Mouse (Mus musculus): ENCODE measurements around the gene Ccdc146. TPM values are rescaled to one million over a fixed set of nuclear protein-coding genes. Genes with fewer than 3 reads are reported as not detected.
"Not testable (repeated sequence)": the region's sequence is repeated elsewhere in the genome, so short reads cannot be mapped to it uniquely, and the experiment has no call there.

The Ccdc146 gene
- polyA plus RNA-seq, 1 experiment from 2014 or later: not detected

- Histone ChIP-seq H3K9me3 (no peaks in the 10 kb centered on the region), H3K4me1 (peaks cover 14% of the 10 kb centered on the region), H3K36me3 (replicated peaks) (no peaks in the 10 kb centered on the region), H3K4me3 (no peak overlapping the region), H3K27me3 (ENCODE audit: poor library complexity, severe bottlenecking) (no peaks in the 10 kb centered on the region), H3K27ac (no peak overlapping the region)
- DNase-seq (ENCODE audit: extremely low spot score, low spot score): no peak
- 87% methylated on average over 3 of the region's 3 CpGs for WGBS
These were observed 65.8 kb downstream of the Ccdc146 start for GRCm38 (mm10) chr5:21358648-21359047.

- H3K27me3 ChIP-seq (ENCODE audit: poor library complexity, severe bottlenecking): no peaks in the 10 kb centered on the region
- H3K4me3 ChIP-seq: no peak overlapping the region
- no peak for DNase-seq (ENCODE audit: extremely low spot score, low spot score)
- H3K27ac ChIP-seq: no peak overlapping the region
- H3K36me3 ChIP-seq (replicated peaks): no peaks in the 10 kb centered on the region
- H3K9me3 ChIP-seq: no peaks in the 10 kb centered on the region
- peaks cover 17% of the 10 kb centered on the region for H3K4me1 ChIP-seq
These were observed 72.8 kb downstream of the Ccdc146 start for GRCm38 (mm10) chr5:21351678-21352077.

- Histone ChIP-seq H3K9me3 (no peaks in the 10 kb centered on the region), H3K27me3 (ENCODE audit: poor library complexity, severe bottlenecking) (no peaks in the 10 kb centered on the region), H3K4me3 (no peak overlapping the region), H3K36me3 (replicated peaks) (no peaks in the 10 kb centered on the region), H3K4me1 (peaks cover under 1% of the 10 kb centered on the region), H3K27ac (no peak overlapping the region)
- WGBS: 93% methylated on average over 7 of the region's 7 CpGs
- DNase-seq (ENCODE audit: extremely low spot score, low spot score): no peak
These were observed 76.1 kb downstream of the Ccdc146 start for GRCm38 (mm10) chr5:21348366-21348765.

GRCm38 (mm10) chr5:21342265-21342664 is 82.2 kb downstream of the Ccdc146 start:
- not testable (repeated sequence) for H3K36me3 ChIP-seq (replicated peaks); H3K9me3 ChIP-seq; H3K27me3 ChIP-seq (ENCODE audit: poor library complexity, severe bottlenecking); H3K4me1 ChIP-seq; H3K27ac ChIP-seq; H3K4me3 ChIP-seq; DNase-seq (ENCODE audit: extremely low spot score, low spot score)

GRCm38 (mm10) chr5:21332119-21332518 is 92.4 kb downstream of the Ccdc146 start:
- H3K27me3 ChIP-seq (ENCODE audit: poor library complexity, severe bottlenecking): no peaks in the 10 kb centered on the region
- WGBS: 84% methylated on average over 1 of the region's 1 CpGs
- H3K9me3 ChIP-seq: peaks cover 4% of the 10 kb centered on the region; the same call in 1 of the 2 replicates
- DNase-seq (ENCODE audit: extremely low spot score, low spot score): no peak
- no peak overlapping the region for H3K27ac ChIP-seq
- H3K36me3 ChIP-seq (replicated peaks): no peaks in the 10 kb centered on the region
- no peak overlapping the region for H3K4me3 ChIP-seq
- peaks cover 15% of the 10 kb centered on the region for H3K4me1 ChIP-seq

GRCm38 (mm10) chr5:21331656-21332055 is 92.8 kb downstream of the Ccdc146 start:
- Histone ChIP-seq H3K9me3 (peaks cover 4% of the 10 kb centered on the region; the same call in 1 of the 2 replicates), H3K27ac (no peak overlapping the region), H3K27me3 (ENCODE audit: poor library complexity, severe bottlenecking) (no peaks in the 10 kb centered on the region), H3K36me3 (replicated peaks) (no peaks in the 10 kb centered on the region), H3K4me1 (peaks cover 15% of the 10 kb centered on the region), H3K4me3 (no peak overlapping the region)
- whole genome bisulfite sequencing: 92% methylated on average over 5 of the region's 5 CpGs
- DNase-seq (ENCODE audit: extremely low spot score, low spot score): no peak

- Histone ChIP-seq H3K36me3 (replicated peaks) (no peaks in the 10 kb centered on the region), H3K27ac (peak overlapping the region; percentile 57; the same call in 1 of the 2 replicates), H3K9me3 (peaks cover 3% of the 10 kb centered on the region; the same call in 1 of the 2 replicates), H3K27me3 (ENCODE audit: poor library complexity, severe bottlenecking) (no peaks in the 10 kb centered on the region), H3K4me1 (peaks cover 15% of the 10 kb centered on the region), H3K4me3 (no peak overlapping the region)
- 44% methylated on average over 11 of the region's 11 CpGs for WGBS
- no peak for DNase-seq (ENCODE audit: extremely low spot score, low spot score)
These were observed 94.5 kb downstream of the Ccdc146 start for GRCm38 (mm10) chr5:21329672-21330665.

- WGBS: 72% methylated on average over 1 of the region's 1 CpGs
- no peaks in the 10 kb centered on the region for H3K36me3 ChIP-seq (replicated peaks)
These were observed 95.9 kb downstream of the Ccdc146 start for GRCm38 (mm10) chr5:21328560-21328959.

GRCm38 (mm10) chr5:21326494-21326893 is 98.0 kb downstream of the Ccdc146 start:
- Histone ChIP-seq H3K4me3 (no peak overlapping the region), H3K9me3 (no peaks in the 10 kb centered on the region), H3K27ac (no peak overlapping the region), H3K36me3 (replicated peaks) (no peaks in the 10 kb centered on the region), H3K4me1 (peaks cover 15% of the 10 kb centered on the region), H3K27me3 (ENCODE audit: poor library complexity, severe bottlenecking) (no peaks in the 10 kb centered on the region)
- DNase-seq (ENCODE audit: extremely low spot score, low spot score): peak; percentile 56
- 38% methylated on average over 1 of the region's 1 CpGs for WGBS

More at GRCm38 (mm10) chr5:21328560-21328959, 95.9 kb downstream of the Ccdc146 start:
- no peak overlapping the region for H3K27ac ChIP-seq
- H3K9me3 ChIP-seq: no peaks in the 10 kb centered on the region
- H3K27me3 ChIP-seq (ENCODE audit: poor library complexity, severe bottlenecking): no peaks in the 10 kb centered on the region
- peaks cover 15% of the 10 kb centered on the region for H3K4me1 ChIP-seq
- DNase-seq (ENCODE audit: extremely low spot score, low spot score): no peak
- no peak overlapping the region for H3K4me3 ChIP-seq

GRCm38 (mm10) chr5:21320138-21320537 is 104.3 kb downstream of the Ccdc146 start:
- DNase-seq (ENCODE audit: extremely low spot score, low spot score): no peak
- Histone ChIP-seq H3K4me3 (no peak overlapping the region), H3K4me1 (no peaks in the 10 kb centered on the region), H3K36me3 (replicated peaks) (no peaks in the 10 kb centered on the region), H3K27ac (no peak overlapping the region), H3K27me3 (ENCODE audit: poor library complexity, severe bottlenecking) (no peaks in the 10 kb centered on the region), H3K9me3 (no peaks in the 10 kb centered on the region)
- 84% methylated on average over 2 of the region's 2 CpGs for WGBS

GRCm38 (mm10) chr5:21314696-21315095 is 109.8 kb downstream of the Ccdc146 start:
- Histone ChIP-seq H3K27me3 (ENCODE audit: poor library complexity, severe bottlenecking) (no peaks in the 10 kb centered on the region), H3K4me3 (no peak overlapping the region), H3K9me3 (no peaks in the 10 kb centered on the region), H3K4me1 (no peaks in the 10 kb centered on the region), H3K36me3 (replicated peaks) (no peaks in the 10 kb centered on the region), H3K27ac (no peak overlapping the region)
- no peak for DNase-seq (ENCODE audit: extremely low spot score, low spot score)
- 91% methylated on average over 3 of the region's 3 CpGs for WGBS

- DNase-seq (ENCODE audit: extremely low spot score, low spot score): no peak
- H3K36me3 ChIP-seq (replicated peaks): no peaks in the 10 kb centered on the region
- peaks cover 8% of the 10 kb centered on the region for H3K4me1 ChIP-seq
- H3K27ac ChIP-seq: no peak overlapping the region
- 87% methylated on average over 5 of the region's 5 CpGs for WGBS
- H3K27me3 ChIP-seq (ENCODE audit: poor library complexity, severe bottlenecking): no peaks in the 10 kb centered on the region
- no peak overlapping the region for H3K4me3 ChIP-seq
- no peaks in the 10 kb centered on the region for H3K9me3 ChIP-seq
These were observed 117.3 kb downstream of the Ccdc146 start for GRCm38 (mm10) chr5:21307165-21307564.

- Histone ChIP-seq H3K27ac (no peak overlapping the region), H3K27me3 (ENCODE audit: poor library complexity, severe bottlenecking) (no peaks in the 10 kb centered on the region), H3K36me3 (replicated peaks) (no peaks in the 10 kb centered on the region), H3K4me1 (no peaks in the 10 kb centered on the region), H3K9me3 (no peaks in the 10 kb centered on the region), H3K4me3 (no peak overlapping the region)
- DNase-seq (ENCODE audit: extremely low spot score, low spot score): no peak
- 90% methylated on average over 6 of the region's 6 CpGs for WGBS
These were observed 123.5 kb downstream of the Ccdc146 start for GRCm38 (mm10) chr5:21301011-21301410.

Measured in forebrain, embryonic 10.5 days (tissue).